Mouse (Mus musculus) lung, postnatal 10 days (tissue): Measurements from ENCODE around the gene Abhd17a.
A peak's percentile ranks its signal among the peaks of the same experiment; 100 is the strongest.

Experiments
- DNase-seq: peaks from one replicate; pipeline ENCODE4 v3.0.0; 2021

Abhd17a gene

DNA sequence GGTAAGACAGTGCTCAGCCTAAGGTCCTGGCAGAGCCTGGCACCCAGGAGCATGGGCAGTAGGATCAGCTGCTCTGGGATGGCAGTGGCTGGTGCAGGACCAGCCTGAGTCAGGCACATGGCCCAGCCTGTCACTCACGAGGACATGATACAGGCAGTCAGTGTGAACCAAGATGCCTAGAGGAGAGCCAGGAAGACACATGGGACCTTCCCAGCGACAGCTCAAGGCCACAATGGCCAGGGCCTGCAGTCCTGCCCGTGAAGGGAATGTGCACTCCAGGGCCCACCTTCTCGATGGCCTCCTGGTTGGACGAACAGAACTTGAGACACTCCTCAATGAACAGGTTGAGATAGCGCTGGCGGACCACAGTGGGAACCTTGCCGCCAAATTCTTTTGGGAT lies 44.6 kb downstream of the Abhd17a start:
- DNase-seq, result no peak

DNA sequence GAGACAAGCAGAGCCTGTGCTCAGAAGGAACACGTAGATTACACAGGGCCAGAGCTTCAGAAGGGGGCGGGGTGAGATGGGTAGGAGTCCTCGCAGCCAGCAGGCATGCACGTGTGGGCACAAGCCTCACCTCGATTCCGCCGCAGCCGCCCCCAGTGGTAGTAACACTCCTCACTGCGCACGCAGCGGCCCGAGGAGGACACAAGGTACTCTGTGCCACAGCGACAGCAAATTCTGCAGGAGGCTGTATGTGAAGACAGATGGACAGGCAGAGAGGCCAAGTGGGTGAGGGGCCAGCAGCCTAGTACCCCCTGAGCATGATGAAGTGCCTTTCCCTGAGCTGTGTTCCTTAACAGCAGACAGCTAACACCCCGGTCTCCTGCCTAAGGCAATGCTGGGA lies 46.3 kb downstream of the Abhd17a start:
- DNase-seq, result no peak

GRCm38 (mm10) chr10:80539493-80539892 lies 50.6 kb downstream of the Abhd17a start:
- peak; percentile 39 for DNase-seq

- DNase-seq, result peak; percentile 96
Measured at GRCm38 (mm10) chr10:80538710-80539394, 51.3 kb downstream of the Abhd17a start, which contains the start of gene Atp8b3. Atp8b3 (minus strand) TSS chr10:80539124.

DNA sequence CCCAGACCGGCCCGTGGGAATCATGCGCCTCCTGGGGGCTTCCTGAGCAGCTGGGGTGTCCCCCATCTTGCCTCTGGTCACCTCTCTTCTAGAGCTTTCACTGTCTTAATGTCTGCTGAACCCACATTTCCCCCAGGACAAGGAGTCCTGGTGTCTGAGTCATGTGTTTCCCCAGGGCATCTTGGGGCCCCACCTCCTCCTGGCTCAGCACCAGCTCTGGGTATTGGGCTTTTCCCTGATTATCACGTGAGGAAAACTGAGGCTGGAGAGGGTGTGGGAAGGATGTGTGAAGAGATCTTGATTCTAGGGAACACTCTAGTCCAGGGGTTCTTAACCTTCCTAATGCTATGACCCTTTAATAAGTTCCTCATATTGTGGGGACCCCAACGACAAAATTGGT lies 52.0 kb downstream of the Abhd17a start:
- DNase-seq, result no peak

DNA sequence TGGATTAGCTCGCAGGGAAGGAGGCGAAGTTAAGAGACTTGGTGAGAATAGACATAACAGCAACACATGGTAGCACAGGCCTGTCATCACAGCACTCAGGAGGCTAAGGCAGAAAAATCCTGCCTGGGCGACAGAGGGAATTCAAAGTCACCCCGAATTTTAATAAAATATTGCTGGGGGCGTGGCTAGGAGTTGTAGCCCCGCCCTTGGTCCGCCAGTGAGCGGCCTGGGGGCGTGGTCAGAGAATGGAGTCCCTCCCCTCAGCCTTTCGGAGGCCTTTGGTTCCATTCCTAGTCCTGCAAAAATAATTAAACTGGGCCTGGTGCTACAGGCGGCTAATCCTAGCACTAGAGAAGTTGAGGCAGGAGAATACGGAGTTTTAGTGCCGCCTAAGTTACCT lies 54.4 kb downstream of the Abhd17a start:
- DNase-seq, result no peak

GRCm38 (mm10) chr10:80535071-80535470 lies 55.1 kb downstream of the Abhd17a start:
- DNase-seq, result peak; percentile 44

- DNase-seq, result peak; percentile 60
Measured at GRCm38 (mm10) chr10:80533704-80534103, 56.4 kb downstream of the Abhd17a start.
